Mouse (Mus musculus): ENCODE data around the gene Frem2.
A peak's percentile ranks its signal among the peaks of the same experiment; 100 is the strongest.

Frem2 gene

DNA sequence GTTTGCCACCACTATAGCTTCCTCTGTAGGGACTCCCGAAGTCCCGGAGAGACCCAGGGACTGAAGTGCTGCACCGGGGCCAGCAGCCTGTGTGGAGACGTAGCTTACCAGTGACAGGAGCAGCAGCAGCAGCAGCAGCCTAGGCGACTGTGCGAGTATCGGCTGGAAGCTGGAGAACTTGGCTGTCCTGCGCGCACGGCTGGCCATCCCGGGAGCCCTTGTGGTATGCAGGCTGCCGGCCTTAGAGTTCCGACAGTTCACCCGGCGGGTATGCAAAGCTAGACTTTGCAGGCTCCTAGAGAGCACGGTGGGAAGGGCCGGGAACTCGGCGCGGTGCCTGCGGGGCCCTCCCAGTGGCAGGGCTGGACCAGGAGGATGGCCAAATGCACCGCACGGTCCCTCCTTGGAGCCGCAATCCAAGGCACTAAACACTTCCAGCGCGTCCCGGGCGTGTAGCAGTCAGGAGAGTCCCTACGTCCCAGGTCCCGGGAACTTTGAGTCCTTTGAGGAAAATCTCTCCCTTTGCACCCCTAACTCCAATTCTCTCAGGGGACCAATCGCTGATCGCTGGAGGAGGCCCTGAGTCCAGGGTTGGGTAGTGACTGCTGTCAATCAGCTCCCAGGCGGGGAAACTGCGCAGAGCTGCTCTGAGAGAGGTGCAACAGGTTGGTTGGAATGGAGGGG lies at the start of gene Frem2:
TSS of gene Frem2 (minus strand) at position 478 of the 684 bp plus-strand sequence.
- peak; percentile 53 for DNase-seq (ENCODE audit: low spot score)

DNA sequence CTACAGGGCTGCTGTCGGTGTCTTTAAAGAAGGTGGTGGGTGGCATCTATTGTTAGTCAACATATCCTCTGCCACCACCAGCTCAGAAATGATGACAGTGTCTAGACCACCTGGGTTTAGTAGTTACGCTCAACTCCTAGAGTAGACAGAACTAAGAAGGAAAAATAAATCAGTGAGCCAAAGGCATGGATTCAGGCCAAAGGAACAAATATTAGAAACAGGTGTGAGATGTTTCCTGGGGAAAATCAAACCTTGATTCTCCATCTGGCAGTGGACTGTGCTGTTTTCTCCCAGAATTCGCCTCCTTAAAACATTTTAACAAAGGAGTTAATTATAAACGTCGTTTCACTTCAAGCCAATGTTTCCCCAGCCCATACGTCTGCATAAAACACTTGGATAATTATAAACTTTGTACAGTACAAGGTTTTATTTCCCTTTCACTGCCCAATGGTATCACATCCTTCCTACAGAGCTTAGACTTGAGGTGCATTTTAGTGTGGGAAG lies 48.9 kb upstream of the Frem2 start:
- DNase-seq (ENCODE audit: low spot score): no peak

DNA sequence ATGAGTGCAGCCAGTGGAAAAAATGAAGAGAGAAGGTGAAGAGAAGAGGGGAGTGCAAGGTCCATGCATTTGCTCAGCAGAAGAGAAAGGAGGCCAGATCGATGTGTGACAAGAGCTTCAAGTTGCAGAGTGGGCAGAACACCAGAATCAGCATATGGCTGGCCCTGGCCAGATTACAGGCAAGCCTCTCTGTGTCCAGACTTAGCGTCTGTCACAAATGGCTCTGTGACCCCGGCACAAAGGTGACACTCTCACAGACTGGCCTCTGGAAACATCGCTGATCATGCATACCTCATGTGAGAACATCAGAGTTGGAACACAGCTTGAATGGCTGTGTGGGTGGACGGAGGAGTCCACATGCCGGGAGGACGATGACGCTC lies 46.0 kb upstream of the Frem2 start:
- no peak for DNase-seq (ENCODE audit: low spot score)

DNA sequence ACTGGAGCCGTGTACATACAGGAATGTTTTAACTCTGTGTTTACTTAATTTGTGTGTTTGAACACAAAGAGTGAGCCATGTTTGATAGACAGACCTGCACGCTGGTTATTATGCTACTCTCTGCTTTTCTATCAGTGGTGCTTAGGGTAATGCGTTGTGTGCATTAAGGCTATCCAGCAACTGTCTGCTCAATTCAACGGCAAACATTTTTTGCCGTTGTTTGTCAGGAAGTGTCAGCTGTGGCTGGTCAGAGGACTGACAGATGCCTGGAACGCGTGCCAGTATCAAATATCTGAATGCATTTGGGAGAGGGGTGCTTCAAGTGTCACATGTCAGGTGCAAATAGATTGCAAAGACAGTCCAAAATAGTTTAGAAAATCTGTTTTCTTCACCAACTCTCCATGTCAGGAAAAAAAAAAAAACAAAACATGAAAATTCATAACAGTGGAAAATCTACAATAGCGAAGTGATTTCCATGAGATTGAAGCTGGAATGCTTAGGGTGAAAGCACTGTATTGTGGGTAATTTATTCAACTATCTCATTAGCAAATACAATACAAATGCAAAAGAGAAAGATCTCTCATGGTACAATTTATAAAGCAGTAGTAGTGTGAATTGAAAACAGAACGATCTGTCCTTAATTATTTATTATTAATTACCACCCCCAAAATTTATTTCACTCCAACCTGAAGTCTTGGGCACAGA lies 45.4 kb upstream of the Frem2 start:
- DNase-seq (ENCODE audit: low spot score): no peak

DNA sequence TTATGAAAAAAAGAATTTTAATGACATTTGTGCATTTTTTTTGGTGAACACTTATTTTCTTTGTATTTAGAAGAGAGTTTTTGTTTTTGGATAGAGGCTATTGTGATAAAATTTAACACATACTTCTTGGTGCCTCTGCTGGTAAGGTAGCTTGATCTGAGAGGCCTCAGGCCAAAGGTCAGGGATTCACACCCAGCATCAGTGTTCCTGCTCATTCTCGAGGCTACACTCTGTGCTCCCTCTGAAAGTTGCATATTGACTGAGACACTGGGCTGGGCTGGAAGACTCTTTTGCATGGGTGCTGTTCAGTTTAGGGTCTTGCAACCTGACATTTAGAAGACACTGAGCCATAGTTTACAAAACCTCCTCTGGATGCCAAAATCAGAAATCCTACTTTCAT lies 44.8 kb upstream of the Frem2 start:
- DNase-seq (ENCODE audit: low spot score): no peak

DNA sequence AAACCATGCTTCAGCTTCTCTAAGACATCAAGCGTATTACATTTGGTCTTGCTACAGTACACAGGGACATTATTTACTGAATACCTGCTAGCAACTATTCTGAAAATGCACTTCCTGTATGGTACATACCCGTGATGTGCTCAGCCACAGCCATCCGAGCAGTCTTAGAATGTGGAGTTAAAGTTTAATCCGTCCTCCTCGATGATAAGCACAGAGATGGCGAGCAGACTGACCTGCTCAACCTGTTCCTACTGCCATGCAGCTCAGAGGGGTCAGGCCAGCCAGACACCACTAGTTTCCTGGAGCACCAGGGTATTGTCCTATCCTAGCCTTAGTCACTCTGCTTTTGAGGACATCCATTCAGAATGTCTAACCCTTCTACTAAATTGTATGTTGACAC lies 30.6 kb upstream of the Frem2 start:
- no peak for DNase-seq (ENCODE audit: low spot score)

DNA sequence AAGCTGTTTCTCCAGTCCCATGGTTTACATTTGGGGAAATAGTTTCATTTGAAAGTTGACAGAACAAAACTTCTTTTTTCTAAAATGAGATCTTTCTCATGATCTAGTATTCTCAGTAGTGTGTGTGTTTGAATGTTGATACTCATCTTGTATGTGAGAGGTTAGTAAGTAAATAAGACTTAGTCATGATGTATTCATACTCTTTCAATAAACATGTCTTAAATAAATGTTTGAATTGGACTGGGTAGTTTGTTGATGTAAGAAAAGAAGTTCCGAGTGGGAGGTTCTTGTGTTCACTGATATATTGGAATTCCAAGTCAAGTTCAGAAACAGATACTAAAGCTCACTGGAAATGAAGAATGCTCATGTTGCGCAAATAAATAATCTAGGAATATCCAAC lies 25.1 kb upstream of the Frem2 start:
- DNase-seq (ENCODE audit: low spot score): no peak

DNA sequence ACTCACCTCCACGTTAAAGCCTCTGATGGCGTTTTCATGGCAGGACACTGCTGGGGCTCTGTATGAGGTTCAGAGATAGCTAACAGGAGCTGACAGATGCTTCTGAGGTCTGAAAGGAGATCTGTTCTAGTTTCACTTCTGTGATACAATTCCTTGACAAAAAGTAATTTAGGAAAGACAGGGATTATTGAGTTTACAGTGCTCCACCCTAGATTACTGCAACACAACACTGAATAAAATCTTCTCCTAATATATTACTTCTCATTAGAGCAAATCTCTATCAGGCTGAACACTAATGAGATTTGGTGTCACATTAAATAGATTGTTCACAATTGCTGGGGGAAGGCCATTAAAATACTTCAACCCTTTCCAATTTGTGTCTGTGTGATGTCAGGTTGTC lies 23.7 kb upstream of the Frem2 start:
- no peak for DNase-seq (ENCODE audit: low spot score)

DNA sequence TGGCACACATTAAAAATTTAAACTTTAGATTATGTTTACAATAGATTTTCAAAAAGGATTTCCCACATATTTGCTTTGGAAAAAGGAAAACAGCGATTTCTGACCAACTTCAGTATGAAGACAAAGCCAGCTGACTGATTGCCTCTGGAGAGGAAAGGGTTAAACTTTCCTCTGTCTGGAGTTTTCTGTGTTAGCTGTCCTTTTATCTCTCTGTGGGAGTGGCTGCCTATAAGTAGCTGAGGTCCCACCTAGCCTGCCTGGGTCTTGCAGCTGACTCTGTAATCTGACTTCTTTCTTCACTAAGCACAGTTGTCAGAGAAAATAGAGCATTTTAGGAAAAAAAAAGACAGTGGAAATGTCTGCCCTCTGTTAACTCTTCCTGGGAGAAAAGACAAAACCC lies 17.1 kb upstream of the Frem2 start:
- DNase-seq (ENCODE audit: low spot score): no peak

DNA sequence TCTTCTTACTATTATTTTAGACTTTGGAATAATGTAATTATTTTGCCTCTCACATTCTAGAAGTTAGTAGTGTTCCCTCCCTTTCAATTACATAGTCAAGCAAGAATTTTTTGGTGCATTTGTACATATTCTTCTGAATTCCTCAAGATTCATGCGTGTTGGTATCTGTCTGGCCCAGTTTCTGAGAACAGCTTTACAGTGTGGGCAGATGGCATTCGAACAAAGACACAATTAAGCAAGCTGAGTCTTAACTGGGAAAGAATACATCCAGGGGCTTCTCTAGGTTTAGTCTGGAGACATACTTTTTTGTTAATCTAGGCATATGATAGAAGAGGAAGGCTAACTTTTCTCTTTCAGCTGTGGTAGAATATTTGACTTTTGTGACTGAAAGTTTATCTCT lies 12.6 kb upstream of the Frem2 start:
- DNase-seq (ENCODE audit: low spot score): no peak

DNA sequence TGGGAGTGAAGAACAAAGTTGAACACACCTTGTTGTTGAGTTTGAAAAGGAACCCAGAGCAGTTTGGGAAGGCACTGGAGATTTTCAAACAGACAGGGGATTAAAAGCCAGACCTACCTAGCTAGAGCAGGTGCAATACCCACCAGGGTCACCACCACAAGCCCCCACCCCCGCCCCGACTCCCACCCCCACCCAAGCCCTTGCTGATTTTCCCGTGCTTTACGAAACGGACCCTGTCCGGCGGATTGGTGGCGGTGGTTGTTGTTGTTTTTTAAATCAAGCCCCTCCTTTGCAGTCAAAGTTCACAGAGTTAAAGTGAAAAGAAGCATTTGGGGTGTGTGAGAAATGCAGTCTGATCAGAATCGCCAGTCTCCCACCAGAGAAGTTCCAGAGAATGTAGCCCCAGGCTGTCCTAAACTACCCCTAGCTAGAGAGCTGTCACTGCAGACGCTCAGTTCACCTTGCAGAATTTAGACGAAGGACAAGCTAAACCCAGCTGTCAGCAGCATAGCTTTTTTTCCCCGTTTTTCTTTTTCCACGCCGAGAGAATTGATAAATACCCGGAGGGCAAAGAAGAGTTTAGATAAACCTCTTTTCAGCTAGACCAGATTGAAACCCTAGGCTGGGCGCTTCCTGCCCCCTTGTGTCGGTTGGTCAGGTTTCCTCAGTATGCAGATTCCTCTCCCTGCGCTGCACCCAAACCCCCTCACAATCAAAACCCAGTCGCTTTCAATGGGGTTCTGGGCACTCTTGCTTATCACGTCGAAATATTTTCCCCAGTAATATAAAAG lies 784 bp upstream of the Frem2 start:
- no peak for DNase-seq (ENCODE audit: low spot score)

DNA sequence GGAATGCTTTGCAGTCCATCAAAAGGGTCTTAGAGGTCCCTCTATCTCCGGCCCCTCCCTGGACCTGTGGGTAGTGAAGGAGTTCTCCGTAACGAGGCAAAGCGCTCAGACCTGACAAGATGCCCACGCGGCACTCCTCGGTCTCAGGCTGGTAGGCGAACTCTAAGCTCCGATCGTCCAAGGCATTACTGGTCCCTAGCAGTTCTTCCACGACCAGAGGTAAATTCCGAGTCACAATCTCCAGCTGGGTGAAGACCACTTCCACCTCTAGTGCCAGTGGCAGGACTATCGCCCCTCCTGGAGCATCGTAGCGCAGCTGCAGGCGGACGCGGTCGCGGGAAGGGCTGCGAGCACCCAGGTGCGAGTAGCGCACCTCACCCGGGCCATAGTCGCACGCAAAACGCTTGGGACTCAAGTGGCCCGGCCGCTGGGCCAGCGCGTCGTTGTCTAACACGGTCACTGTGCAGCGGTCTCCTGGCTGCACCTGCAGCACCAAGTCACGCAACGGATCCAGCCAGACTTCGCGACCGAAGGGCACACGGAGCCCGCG lies 752 bp downstream of the Frem2 start:
- DNase-seq (ENCODE audit: low spot score): no peak

DNA sequence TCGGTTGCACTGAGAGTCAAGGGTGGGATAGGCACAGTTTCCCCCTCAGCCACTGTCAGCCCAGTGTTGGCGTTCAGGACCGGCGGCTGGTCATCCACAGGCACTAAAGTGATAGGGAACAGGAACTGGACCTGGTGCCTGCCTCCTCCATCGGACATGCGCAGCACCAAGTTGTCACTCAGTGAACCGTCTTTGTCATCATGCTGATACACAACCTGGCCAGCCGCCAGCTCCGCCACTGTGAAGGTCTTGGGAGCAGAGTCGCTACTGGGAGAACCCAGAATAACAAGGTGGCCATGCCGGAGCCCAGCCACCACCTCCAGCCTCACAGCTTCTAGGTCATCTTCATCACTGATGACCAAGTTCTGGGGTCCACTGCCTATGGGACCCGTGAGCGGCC lies 1.8 kb downstream of the Frem2 start:
- DNase-seq (ENCODE audit: low spot score): no peak

DNA sequence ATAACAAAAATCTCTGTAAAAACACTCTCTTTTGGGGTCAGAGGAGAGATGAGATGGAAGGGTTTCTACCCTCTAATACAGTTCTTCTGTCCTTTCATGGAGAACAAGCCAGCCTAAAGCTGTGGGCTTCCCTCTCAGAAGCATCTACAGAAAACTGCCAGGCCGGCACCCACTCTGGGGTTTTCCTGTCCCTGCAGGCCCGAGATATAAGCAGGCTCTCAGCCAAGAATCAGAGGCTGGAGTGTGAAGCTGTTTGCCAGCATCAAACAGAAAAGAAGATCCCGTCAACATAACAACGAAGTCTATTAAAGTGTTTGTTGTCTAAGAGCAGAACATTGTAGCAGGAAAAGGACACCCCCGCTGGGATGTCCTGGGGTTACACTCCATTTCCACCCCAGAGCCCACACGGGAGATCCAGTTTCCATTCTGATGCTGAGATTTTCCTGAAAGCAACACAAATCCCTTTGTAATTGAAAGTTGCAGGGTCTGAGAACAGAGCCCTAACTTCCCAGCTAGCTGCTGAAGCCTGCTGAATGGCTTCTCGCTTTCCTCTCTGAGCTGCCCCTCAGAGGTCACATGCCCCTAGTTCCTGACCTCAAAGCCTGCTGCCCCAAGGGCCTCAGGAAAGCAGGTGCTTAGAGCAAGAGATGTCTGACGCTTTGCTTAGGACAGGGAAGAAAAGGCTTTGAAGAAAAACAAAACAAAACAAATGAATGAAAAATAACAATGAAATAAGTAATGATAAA lies 7.0 kb downstream of the Frem2 start:
- DNase-seq (ENCODE audit: low spot score): no peak

DNA sequence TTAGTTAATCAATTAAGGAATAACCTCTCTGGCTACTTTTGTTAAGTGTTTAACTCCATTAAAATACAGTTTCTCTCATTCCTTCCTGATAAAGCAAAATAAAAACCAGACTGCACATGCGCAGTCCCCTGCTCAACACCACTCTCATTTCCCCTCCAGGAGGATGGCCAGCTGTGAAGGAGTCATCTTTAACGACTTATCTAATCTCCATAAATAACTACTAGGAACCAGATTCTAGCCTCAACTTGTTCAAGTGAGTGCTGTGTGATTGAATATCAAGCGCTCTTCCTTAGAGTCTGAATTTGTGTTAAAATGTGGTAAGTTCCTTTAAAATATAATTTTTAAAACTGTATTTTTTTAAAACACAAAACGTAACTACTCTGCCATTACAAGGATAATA lies 7.7 kb downstream of the Frem2 start:
- DNase-seq (ENCODE audit: low spot score): no peak

DNA sequence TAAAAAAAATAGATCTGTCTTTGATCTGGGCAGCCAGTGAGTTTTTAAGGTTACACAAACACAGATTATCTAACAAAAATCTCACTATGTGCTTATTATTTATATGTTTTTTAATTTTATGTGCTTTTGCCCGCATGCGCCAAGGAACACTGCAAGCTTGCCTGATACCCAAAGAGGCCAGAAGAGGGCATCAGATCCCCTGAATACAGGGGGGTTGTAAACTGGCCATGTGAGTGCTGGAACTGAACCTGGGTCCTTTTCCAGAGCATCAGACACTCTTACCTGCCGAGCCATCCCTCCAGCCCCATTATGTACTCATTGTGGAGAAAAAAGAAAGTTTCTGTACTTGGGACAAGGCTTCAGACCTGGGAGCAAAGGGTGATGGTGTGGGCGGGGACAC lies 8.3 kb downstream of the Frem2 start:
- DNase-seq (ENCODE audit: low spot score): no peak

DNA sequence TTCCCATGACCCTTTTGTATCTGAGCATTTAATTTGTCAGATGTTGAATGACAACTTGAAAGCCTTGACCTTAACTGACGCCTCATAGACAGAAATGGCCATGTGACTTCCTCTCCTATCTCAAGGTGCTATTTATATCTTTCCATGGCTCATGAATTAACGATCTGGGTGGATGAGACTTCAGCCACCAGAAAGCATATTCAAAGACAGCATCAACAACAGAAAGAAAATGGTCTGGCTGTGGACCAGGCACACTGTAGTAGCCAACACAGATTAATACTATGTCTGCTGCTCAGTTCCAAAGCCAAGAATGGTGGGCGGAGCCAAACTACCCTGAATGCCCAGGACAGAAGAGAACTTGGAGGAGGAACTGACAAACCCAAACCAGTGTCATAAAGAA lies 21.2 kb downstream of the Frem2 start:
- no peak for DNase-seq (ENCODE audit: low spot score)

DNA sequence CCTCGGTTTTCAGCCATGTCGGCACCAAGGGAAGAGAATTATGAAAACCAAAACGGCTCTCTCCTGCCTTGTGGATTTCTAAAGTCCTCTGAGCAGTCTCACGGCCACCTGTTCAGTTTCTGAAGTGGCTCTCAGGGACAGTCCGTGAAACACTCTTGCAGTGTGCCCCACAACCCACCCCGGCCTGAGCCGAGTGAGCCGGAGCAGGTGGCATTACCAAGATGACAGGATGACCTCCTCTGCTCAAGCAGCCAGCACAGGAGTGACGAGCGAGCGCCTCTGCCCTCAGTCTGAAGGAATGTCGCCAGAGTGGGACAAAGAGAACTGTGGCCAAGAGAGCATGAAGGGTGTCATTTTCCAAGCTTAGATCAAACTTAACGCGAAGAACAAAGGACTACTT lies 26.0 kb downstream of the Frem2 start:
- no peak for DNase-seq (ENCODE audit: low spot score)

DNA sequence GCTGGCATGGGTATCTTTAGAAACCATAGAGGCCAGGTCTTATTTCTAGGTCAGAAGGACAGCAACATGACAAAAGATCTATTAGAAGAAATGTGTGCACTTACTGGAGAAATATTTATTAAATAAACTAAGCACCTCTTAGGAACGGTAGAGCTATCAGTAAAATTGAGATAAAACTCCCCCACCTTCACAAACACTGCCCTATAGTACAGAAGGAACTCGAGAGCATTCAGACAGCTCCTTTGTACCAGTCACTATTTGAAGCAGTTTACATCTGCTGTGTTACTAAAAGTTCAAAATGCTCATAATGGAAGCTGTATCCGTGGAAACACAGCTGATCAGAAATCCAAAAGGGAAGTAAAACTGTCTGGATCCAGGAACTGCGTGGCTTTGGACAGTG lies 26.5 kb downstream of the Frem2 start:
- no peak for DNase-seq (ENCODE audit: low spot score)

DNA sequence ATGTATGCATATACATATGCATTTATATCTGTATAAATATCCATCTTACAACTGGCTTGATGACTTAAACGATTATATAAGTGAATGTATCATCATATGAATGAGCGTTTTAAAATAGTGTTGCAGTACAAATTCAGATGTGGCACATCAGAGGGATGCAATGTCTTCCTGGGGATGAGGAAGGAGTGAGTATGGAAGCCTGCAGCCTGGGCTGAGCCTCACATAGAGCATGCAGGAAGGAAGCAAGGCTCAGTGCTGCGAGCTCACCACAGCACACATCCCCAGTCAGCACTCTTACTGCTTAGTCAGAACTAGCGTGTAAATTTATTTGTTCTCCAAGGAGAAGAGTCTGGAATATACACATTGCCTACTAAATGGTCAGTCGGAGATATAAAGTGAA lies 27.2 kb downstream of the Frem2 start:
- no peak for DNase-seq (ENCODE audit: low spot score)

DNA sequence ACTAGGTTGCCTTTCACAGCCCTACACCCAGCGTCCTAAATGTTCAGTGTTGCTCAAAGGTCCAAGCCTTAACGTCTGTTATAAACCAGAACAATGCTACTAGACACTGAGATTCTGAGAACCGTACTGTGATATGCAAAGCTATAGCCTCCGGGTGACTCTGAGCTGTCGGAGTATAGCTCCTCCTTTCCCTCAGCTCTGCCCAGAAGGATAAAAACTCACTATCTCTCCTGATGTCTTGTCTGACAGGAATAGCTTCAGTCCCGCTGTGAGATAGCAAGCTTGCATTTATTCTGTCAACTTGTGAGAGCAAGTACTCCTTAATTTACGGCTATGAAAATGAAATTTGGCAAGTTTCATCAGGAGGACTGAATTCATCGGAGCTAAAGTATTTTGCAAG lies 33.9 kb downstream of the Frem2 start:
- no peak for DNase-seq (ENCODE audit: low spot score)

DNA sequence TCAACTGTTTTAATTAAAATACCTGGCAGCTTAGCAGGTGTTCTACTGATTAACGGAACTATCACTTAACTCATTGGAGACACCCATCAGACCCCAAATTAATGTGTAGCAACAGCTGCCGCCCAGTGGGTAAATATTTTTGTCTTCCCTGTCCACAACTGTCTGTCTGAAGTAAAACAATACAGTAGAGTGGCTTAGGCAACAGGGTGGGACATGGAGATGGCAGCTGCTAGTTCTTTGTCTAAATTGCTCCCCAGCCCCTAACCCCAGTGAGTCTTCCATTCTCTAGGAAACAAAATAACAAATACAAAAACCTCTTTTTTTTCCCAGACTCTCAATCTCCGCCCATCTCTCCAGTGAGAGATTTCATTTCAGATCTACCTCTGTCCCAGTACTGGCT lies 36.2 kb downstream of the Frem2 start:
- DNase-seq (ENCODE audit: low spot score): no peak
